Mouse (Mus musculus) G1E (cell line): ENCODE results near the gene Vps37b.

Source experiments
- CTCF ChIP-seq: IDR thresholded peaks from 2 replicates; pipeline ENCODE4 v1.5.1; 2012; ENCODE audit warnings: low read depth, low read length, inconsistent platforms, mixed read lengths
- GATA1 ChIP-seq: IDR thresholded peaks from 2 replicates; pipeline ENCODE4 v1.6.1; 2012; ENCODE audit warnings: borderline replicate concordance, low read length, inconsistent platforms, mixed read lengths
- POLR2AphosphoS5 ChIP-seq: IDR thresholded peaks from 2 replicates; pipeline ENCODE4 v1.6.1; 2012; ENCODE audit warnings: low read depth, low read length, inconsistent platforms; ENCODE audit not compliant: insufficient replicate concordance

DNA sequence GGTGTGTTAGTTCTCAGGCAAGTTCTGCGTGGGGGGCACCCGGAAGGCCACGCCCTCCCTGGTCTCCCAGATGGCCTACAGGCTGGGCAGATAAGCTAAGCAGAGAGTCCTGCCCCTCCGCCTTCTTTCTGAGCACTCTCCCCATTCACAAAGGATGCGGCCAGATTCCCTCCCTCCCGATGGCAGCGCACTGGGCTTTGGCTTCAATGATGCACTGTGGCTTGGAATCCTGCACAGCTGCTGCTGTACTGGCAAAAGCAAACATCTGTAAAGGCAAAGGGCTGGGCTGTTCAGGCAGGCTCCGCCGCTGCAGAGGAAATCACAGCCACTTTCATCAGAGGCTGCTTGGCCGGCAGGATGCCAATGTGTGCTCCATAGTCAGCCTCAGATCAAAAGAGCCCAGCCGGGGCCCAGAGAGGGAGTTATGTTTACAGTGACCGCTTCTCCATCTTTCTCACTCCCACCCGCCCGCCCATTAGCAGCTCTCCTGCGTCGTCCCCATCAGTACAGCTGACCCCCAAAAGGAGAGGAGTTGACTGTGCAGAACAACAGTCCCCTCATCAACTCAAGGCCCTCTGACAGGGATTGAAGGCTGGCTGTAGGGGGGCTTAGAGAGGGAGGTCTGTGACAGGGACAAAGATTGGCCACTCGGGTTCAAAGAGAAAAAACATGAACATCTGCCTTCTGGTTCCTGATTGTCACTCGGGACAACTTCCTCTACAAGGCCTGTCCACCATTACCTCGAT is 21.0 kb downstream of the Vps37b start:
- TF ChIP-seq CTCF (no peak), POLR2AphosphoS5 (no peak), GATA1 (no peak)
